Mouse (Mus musculus): ENCODE data around the gene Sipa1l1. TPM values are rescaled to one million over a fixed set of nuclear protein-coding genes. Genes with fewer than 3 reads are reported as not detected.

The Sipa1l1 gene
- polyA plus RNA-seq, 1 experiment from 2014 or later, result 37.2 TPM

GRCm38 (mm10) chr12:82256012-82256411, 86.9 kb downstream of the Sipa1l1 start:
- Histone ChIP-seq H3K4me2 (no peak overlapping the region), H3K36me3 (ENCODE audit: control insufficient read depth, insufficient read depth, low read length) (no peaks in the 10 kb centered on the region), H3K9ac (ENCODE audit: low read depth, low read length) (no peak overlapping the region), H3K27ac (ENCODE audit: low read depth, low read length) (no peak overlapping the region), H3K4me1 (ENCODE audit: control insufficient read depth, insufficient read depth, low read length) (peaks cover 3% of the 10 kb centered on the region; the same call in 1 of the 2 replicates), H3K9me3 (replicated peaks; ENCODE audit: control insufficient read depth, low read length) (no peaks in the 10 kb centered on the region), H3K27me3 (ENCODE audit: control insufficient read depth, insufficient read depth, low read length) (no peaks in the 10 kb centered on the region), H3K4me3 (ENCODE audit: low read depth, low read length) (no peak overlapping the region)
- whole genome bisulfite sequencing (ENCODE audit: insufficient replicate concordance), result 81% methylated on average over 5 of the region's 5 CpGs
- ATAC-seq (replicated peaks; ENCODE audit: insufficient number of reproducible peaks, low FRiP score, low TSS enrichment), result no peak

- H3K9me3 ChIP-seq (replicated peaks; ENCODE audit: control insufficient read depth, low read length), result no peaks in the 10 kb centered on the region
- no peak overlapping the region for H3K9ac ChIP-seq (ENCODE audit: low read depth, low read length)
- H3K27ac ChIP-seq (ENCODE audit: low read depth, low read length), result no peak overlapping the region
- 74% methylated on average over 6 of the region's 6 CpGs for WGBS (ENCODE audit: insufficient replicate concordance)
- H3K36me3 ChIP-seq (ENCODE audit: control insufficient read depth, insufficient read depth, low read length), result no peaks in the 10 kb centered on the region
- H3K27me3 ChIP-seq (ENCODE audit: control insufficient read depth, insufficient read depth, low read length), result no peaks in the 10 kb centered on the region
- peaks cover 3% of the 10 kb centered on the region; the same call in 1 of the 2 replicates for H3K4me1 ChIP-seq (ENCODE audit: control insufficient read depth, insufficient read depth, low read length)
- ATAC-seq (replicated peaks; ENCODE audit: insufficient number of reproducible peaks, low FRiP score, low TSS enrichment), result no peak
- no peak overlapping the region for H3K4me2 ChIP-seq
- H3K4me3 ChIP-seq (ENCODE audit: low read depth, low read length), result no peak overlapping the region
Measured at GRCm38 (mm10) chr12:82256921-82257500, 87.9 kb downstream of the Sipa1l1 start.

DNA sequence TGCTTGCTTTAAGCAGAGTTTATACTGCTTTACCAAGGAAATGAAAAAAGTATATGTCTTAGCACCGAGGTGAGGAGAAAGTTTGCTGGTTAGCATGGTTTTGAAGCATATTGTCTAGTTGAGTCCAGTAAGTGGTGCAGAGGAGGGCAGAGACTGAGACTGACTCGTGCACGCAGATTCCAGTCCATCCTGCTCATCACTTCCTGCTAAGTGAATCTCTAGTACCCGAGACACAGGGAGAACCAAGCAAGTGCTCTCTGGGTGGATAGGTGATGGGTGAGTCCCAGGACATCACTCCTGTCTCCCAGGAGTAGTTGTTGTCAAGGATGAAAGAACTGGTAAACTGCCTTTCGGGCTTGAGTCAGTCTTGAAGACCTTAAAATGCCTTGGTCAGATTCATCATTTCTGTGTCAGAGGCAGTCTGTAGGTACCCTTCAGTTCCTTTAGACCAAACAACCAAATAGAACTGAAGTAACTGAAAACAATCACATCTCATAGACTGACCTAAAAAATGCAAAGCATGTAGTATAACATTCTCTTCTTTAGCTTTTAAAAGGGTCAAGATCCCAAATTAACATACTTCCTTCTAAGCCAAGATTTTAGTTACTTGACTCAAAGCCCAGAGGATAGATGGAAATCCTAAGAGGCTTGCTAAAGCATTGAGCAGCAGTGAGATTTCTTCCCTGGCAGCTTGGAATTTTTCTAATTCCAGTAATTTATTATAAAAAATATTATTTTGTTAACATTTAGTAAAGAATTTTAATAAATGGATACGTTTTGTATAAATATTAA, 89.1 kb downstream of the Sipa1l1 start:
- H3K9ac ChIP-seq (ENCODE audit: low read depth, low read length), result no peak overlapping the region
- peaks cover 3% of the 10 kb centered on the region; the same call in 1 of the 2 replicates for H3K4me1 ChIP-seq (ENCODE audit: control insufficient read depth, insufficient read depth, low read length)
- no peaks in the 10 kb centered on the region for H3K36me3 ChIP-seq (ENCODE audit: control insufficient read depth, insufficient read depth, low read length)
- H3K27ac ChIP-seq (ENCODE audit: low read depth, low read length), result no peak overlapping the region
- H3K9me3 ChIP-seq (replicated peaks; ENCODE audit: control insufficient read depth, low read length), result no peaks in the 10 kb centered on the region
- no peaks in the 10 kb centered on the region for H3K27me3 ChIP-seq (ENCODE audit: control insufficient read depth, insufficient read depth, low read length)
- 76% methylated on average over 6 of the region's 6 CpGs for WGBS (ENCODE audit: insufficient replicate concordance)
- H3K4me2 ChIP-seq, result no peak overlapping the region
- ATAC-seq (replicated peaks; ENCODE audit: insufficient number of reproducible peaks, low FRiP score, low TSS enrichment), result no peak
- H3K4me3 ChIP-seq (ENCODE audit: low read depth, low read length), result no peak overlapping the region

DNA sequence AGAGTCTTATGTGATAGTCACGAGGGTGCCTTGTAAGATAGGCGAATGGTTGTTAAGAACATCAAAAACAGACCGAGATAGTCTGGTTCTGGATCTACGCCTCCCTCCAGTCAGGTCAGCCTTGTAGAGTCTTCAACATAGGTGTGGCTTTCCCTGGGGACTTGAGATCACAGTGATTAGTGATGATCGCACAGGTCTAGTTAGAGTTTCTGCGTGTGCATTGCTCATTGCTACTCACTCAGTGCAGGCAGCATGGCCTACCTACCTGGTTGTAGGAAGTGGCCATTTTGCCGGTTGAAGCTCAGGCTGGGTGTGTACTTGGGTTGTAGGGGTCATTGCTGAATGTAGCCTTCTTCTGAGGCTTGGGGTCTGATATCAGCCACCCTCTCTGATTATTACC, 94.3 kb downstream of the Sipa1l1 start:
- 75% methylated on average over 7 of the region's 7 CpGs for WGBS (ENCODE audit: insufficient replicate concordance)
- H3K9me3 ChIP-seq (replicated peaks; ENCODE audit: control insufficient read depth, low read length), result no peaks in the 10 kb centered on the region
- no peak overlapping the region for H3K4me3 ChIP-seq (ENCODE audit: low read depth, low read length)
- ATAC-seq (replicated peaks; ENCODE audit: insufficient number of reproducible peaks, low FRiP score, low TSS enrichment), result no peak
- no peaks in the 10 kb centered on the region for H3K27me3 ChIP-seq (ENCODE audit: control insufficient read depth, insufficient read depth, low read length)
- H3K9ac ChIP-seq (ENCODE audit: low read depth, low read length), result no peak overlapping the region
- no peaks in the 10 kb centered on the region for H3K4me1 ChIP-seq (ENCODE audit: control insufficient read depth, insufficient read depth, low read length)
- no peak overlapping the region for H3K4me2 ChIP-seq
- no peaks in the 10 kb centered on the region for H3K36me3 ChIP-seq (ENCODE audit: control insufficient read depth, insufficient read depth, low read length)
- no peak overlapping the region for H3K27ac ChIP-seq (ENCODE audit: low read depth, low read length)

GRCm38 (mm10) chr12:82264083-82264851, 95.1 kb downstream of the Sipa1l1 start:
- Histone ChIP-seq H3K9me3 (replicated peaks; ENCODE audit: control insufficient read depth, low read length) (no peaks in the 10 kb centered on the region), H3K36me3 (ENCODE audit: control insufficient read depth, insufficient read depth, low read length) (no peaks in the 10 kb centered on the region), H3K4me3 (ENCODE audit: low read depth, low read length) (no peak overlapping the region), H3K9ac (ENCODE audit: low read depth, low read length) (no peak overlapping the region), H3K4me1 (ENCODE audit: control insufficient read depth, insufficient read depth, low read length) (no peaks in the 10 kb centered on the region), H3K27me3 (ENCODE audit: control insufficient read depth, insufficient read depth, low read length) (no peaks in the 10 kb centered on the region), H3K27ac (ENCODE audit: low read depth, low read length) (no peak overlapping the region), H3K4me2 (no peak overlapping the region)
- ATAC-seq (replicated peaks; ENCODE audit: insufficient number of reproducible peaks, low FRiP score, low TSS enrichment), result no peak
- WGBS (ENCODE audit: insufficient replicate concordance), result 70% methylated on average over 5 of the region's 5 CpGs

- H3K4me3 ChIP-seq (ENCODE audit: low read depth, low read length), result no peak overlapping the region
- no peak overlapping the region for H3K9ac ChIP-seq (ENCODE audit: low read depth, low read length)
- no peaks in the 10 kb centered on the region for H3K36me3 ChIP-seq (ENCODE audit: control insufficient read depth, insufficient read depth, low read length)
- no peak overlapping the region for H3K27ac ChIP-seq (ENCODE audit: low read depth, low read length)
- H3K9me3 ChIP-seq (replicated peaks; ENCODE audit: control insufficient read depth, low read length), result no peaks in the 10 kb centered on the region
- WGBS (ENCODE audit: insufficient replicate concordance), result 90% methylated on average over 9 of the region's 9 CpGs
- H3K4me2 ChIP-seq, result no peak overlapping the region
- no peak for ATAC-seq (replicated peaks; ENCODE audit: insufficient number of reproducible peaks, low FRiP score, low TSS enrichment)
- no peaks in the 10 kb centered on the region for H3K27me3 ChIP-seq (ENCODE audit: control insufficient read depth, insufficient read depth, low read length)
- no peaks in the 10 kb centered on the region for H3K4me1 ChIP-seq (ENCODE audit: control insufficient read depth, insufficient read depth, low read length)
Measured at GRCm38 (mm10) chr12:82265335-82266274, 96.5 kb downstream of the Sipa1l1 start.

DNA sequence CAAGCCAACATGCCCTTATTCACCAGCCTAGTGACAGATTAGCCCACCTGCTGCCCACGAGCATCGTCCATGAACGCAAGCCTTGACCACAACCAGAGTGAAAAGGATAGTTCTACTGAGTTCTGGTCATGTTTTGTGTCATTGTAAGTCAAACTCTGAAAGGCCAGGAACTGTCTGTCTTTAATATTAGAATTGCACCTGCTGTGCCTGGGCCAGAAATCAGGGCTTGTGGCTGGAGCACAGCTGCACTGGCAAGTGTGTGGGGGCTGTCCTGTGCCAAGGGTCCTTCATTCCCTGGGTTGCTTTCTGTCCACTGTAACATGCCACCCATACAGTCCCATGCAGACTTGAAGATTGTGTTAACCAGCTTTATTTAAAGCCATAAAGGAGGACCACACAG, 102.3 kb downstream of the Sipa1l1 start:
- Histone ChIP-seq H3K9ac (ENCODE audit: low read depth, low read length) (no peak overlapping the region), H3K4me2 (no peak overlapping the region), H3K9me3 (replicated peaks; ENCODE audit: control insufficient read depth, low read length) (no peaks in the 10 kb centered on the region), H3K27me3 (ENCODE audit: control insufficient read depth, insufficient read depth, low read length) (no peaks in the 10 kb centered on the region), H3K4me1 (ENCODE audit: control insufficient read depth, insufficient read depth, low read length) (peaks cover 10% of the 10 kb centered on the region), H3K36me3 (ENCODE audit: control insufficient read depth, insufficient read depth, low read length) (no peaks in the 10 kb centered on the region), H3K4me3 (ENCODE audit: low read depth, low read length) (no peak overlapping the region), H3K27ac (ENCODE audit: low read depth, low read length) (no peak overlapping the region)
- ATAC-seq (replicated peaks; ENCODE audit: insufficient number of reproducible peaks, low FRiP score, low TSS enrichment), result no peak
- WGBS (ENCODE audit: insufficient replicate concordance), result 82% methylated on average over 3 of the region's 3 CpGs

- no peak overlapping the region for H3K9ac ChIP-seq (ENCODE audit: low read depth, low read length)
- no peak overlapping the region for H3K27ac ChIP-seq (ENCODE audit: low read depth, low read length)
- no peak overlapping the region for H3K4me2 ChIP-seq
- no peaks in the 10 kb centered on the region for H3K36me3 ChIP-seq (ENCODE audit: control insufficient read depth, insufficient read depth, low read length)
- no peak for ATAC-seq (replicated peaks; ENCODE audit: insufficient number of reproducible peaks, low FRiP score, low TSS enrichment)
- peaks cover 10% of the 10 kb centered on the region for H3K4me1 ChIP-seq (ENCODE audit: control insufficient read depth, insufficient read depth, low read length)
- no peak overlapping the region for H3K4me3 ChIP-seq (ENCODE audit: low read depth, low read length)
- no peaks in the 10 kb centered on the region for H3K27me3 ChIP-seq (ENCODE audit: control insufficient read depth, insufficient read depth, low read length)
- H3K9me3 ChIP-seq (replicated peaks; ENCODE audit: control insufficient read depth, low read length), result no peaks in the 10 kb centered on the region
- WGBS (ENCODE audit: insufficient replicate concordance), result 80% methylated on average over 3 of the region's 3 CpGs
Measured at GRCm38 (mm10) chr12:82273503-82273902, 104.4 kb downstream of the Sipa1l1 start.
